Mouse (Mus musculus): ENCODE measurements around the gene Sfmbt1. TPM values are rescaled to one million over a fixed set of nuclear protein-coding genes. Genes with fewer than 3 reads are reported as not detected.

Gene Sfmbt1
- polyA plus RNA-seq, 1 experiment from 2014 or later, result 7.8 TPM

DNA sequence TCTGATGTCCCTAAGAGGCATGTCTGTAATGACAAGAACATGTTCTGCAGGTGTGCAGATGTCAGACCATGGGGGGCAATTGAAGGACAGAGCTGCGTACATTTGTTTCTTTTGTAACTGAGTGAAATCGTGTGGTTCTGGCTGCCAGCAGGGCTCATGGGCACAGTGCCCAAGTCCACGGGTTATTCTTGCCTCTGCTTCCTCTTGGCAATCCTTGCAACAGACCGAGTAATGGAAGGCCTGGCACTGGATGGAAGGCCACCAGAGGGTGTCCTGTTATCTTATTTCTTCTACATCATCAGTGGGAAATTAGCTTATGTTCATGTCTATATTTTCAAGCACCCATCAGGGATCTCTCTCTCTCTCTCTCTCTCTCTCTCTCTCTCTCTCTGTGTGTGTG is 19.0 kb upstream of the Sfmbt1 start:
- H3K4me1 ChIP-seq, result 0 out of 2 replicates have a peak, but pooled peaks cover 4% of the 10 kb centered on the region
- H3K27me3 ChIP-seq (replicated peaks), result no peaks in the 10 kb centered on the region; the same call in 1 of the 2 replicates
- no peaks in the 10 kb centered on the region for H3K9me3 ChIP-seq
- 56% methylated on average over 4 of the region's 4 CpGs for WGBS
- ATAC-seq (ENCODE audit: extremely low read depth, insufficient number of reproducible peaks, low FRiP score, low TSS enrichment), result no peak
- no peak overlapping the region for H3K27ac ChIP-seq (replicated peaks)
- no peak overlapping the region for H3K4me3 ChIP-seq
- H3K4me2 ChIP-seq, result no peak overlapping the region
- no peak overlapping the region for H3K9ac ChIP-seq
- H3K36me3 ChIP-seq, result peaks cover 15% of the 10 kb centered on the region

DNA sequence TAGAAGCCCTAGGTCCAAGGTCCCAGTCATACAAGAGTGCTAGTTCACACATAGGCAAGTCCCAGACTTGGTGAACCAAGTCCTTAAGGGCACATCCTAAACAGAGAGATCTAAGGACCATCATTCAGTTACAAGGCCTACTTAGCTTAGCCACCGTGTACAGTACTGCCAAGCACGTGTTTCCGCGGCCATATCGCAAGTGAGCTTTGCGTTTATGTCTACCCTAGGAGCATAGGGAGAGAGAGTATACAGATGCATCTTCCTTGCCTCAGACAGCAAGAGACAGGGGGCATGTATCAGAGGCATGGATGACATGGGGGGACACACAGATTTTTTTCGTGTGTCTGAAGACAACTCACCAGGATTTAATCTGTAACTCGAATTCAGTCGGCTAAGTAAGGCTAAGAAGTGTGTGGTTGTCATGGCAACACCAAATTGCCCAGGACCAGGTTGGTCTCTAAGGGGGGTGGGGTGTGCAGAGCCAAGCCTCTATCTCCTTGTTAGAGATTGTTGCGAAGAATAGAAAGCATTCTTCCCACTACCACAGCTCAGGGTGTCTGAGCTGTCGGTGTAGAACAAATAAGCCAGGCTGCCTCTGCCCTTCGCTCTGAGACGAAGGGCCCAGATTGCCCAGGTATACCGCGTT is 17.1 kb upstream of the Sfmbt1 start:
- H3K9me3 ChIP-seq, result no peaks in the 10 kb centered on the region
- WGBS, result 75% methylated on average over 15 of the region's 15 CpGs
- ATAC-seq (ENCODE audit: extremely low read depth, insufficient number of reproducible peaks, low FRiP score, low TSS enrichment), result no peak

DNA sequence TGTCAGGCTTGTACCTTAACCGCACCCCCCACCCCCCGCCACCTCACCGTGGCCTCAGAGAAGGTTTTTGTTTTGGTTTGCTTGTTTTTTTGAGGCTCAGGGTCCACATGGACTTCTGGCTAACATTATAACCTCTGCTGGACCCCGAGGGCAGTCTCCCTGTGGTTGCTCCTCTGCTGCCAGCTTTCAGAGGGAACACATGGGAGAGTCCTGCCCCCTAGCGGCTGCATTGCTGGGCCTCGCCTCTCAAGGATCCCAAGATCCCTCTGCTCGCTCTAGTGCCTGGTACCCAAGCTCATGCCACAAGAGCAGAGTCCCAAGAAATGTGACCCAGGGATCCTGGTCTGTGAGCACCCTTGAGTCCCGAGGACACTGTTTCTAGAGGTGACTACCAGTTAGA is 15.0 kb upstream of the Sfmbt1 start:
- Histone ChIP-seq H3K4me3 (no peak overlapping the region), H3K36me3 (no peaks in the 10 kb centered on the region), H3K9ac (no peak overlapping the region), H3K4me2 (no peak overlapping the region), H3K4me1 (0 out of 2 replicates have a peak, but pooled peaks cover 4% of the 10 kb centered on the region), H3K9me3 (no peaks in the 10 kb centered on the region), H3K27me3 (replicated peaks) (no peaks in the 10 kb centered on the region; the same call in 1 of the 2 replicates), H3K27ac (replicated peaks) (no peak overlapping the region)
- 37% methylated on average over 8 of the region's 8 CpGs for WGBS
- no peak for ATAC-seq (ENCODE audit: extremely low read depth, insufficient number of reproducible peaks, low FRiP score, low TSS enrichment)

More for the DNA sequence above, 17.1 kb upstream of the Sfmbt1 start:
- Histone ChIP-seq H3K9ac (no peak overlapping the region), H3K27me3 (replicated peaks) (no peaks in the 10 kb centered on the region; the same call in 1 of the 2 replicates), H3K4me2 (no peak overlapping the region), H3K27ac (replicated peaks) (no peak overlapping the region), H3K36me3 (0 out of 2 replicates have a peak, but pooled peaks cover 1% of the 10 kb centered on the region), H3K4me3 (no peak overlapping the region), H3K4me1 (0 out of 2 replicates have a peak, but pooled peaks cover 4% of the 10 kb centered on the region)

- ATAC-seq (ENCODE audit: extremely low read depth, insufficient number of reproducible peaks, low FRiP score, low TSS enrichment), result no peak
- H3K9me3 ChIP-seq, result no peaks in the 10 kb centered on the region
- no peak overlapping the region for H3K27ac ChIP-seq (replicated peaks)
- H3K4me1 ChIP-seq, result no peaks in the 10 kb centered on the region
- H3K4me3 ChIP-seq, result no peak overlapping the region
- peaks cover 3% of the 10 kb centered on the region; the same call in 1 of the 2 replicates for H3K27me3 ChIP-seq (replicated peaks)
- H3K36me3 ChIP-seq, result no peaks in the 10 kb centered on the region
- H3K9ac ChIP-seq, result no peak overlapping the region
- no peak overlapping the region for H3K4me2 ChIP-seq
- 56% methylated on average over 5 of the region's 5 CpGs for WGBS
These were observed 12.1 kb upstream of the Sfmbt1 start for GRCm38 (mm10) chr14:30702512-30702911.

GRCm38 (mm10) chr14:30703079-30703478 is 11.6 kb upstream of the Sfmbt1 start:
- H3K27me3 ChIP-seq (replicated peaks), result peaks cover 3% of the 10 kb centered on the region; the same call in 1 of the 2 replicates
- no peaks in the 10 kb centered on the region for H3K9me3 ChIP-seq
- H3K27ac ChIP-seq (replicated peaks), result no peak overlapping the region
- H3K36me3 ChIP-seq, result no peaks in the 10 kb centered on the region
- no peak overlapping the region for H3K4me3 ChIP-seq
- no peak for ATAC-seq (ENCODE audit: extremely low read depth, insufficient number of reproducible peaks, low FRiP score, low TSS enrichment)
- 68% methylated on average over 5 of the region's 5 CpGs for WGBS
- no peak overlapping the region for H3K9ac ChIP-seq
- no peak overlapping the region for H3K4me2 ChIP-seq
- H3K4me1 ChIP-seq, result no peaks in the 10 kb centered on the region

GRCm38 (mm10) chr14:30704098-30704855 is 10.4 kb upstream of the Sfmbt1 start:
- WGBS, result 74% methylated on average over 8 of the region's 8 CpGs
- ATAC-seq (ENCODE audit: extremely low read depth, insufficient number of reproducible peaks, low FRiP score, low TSS enrichment), result no peak
- Histone ChIP-seq H3K4me3 (no peak overlapping the region), H3K9me3 (no peaks in the 10 kb centered on the region), H3K4me2 (no peak overlapping the region), H3K36me3 (no peaks in the 10 kb centered on the region), H3K9ac (no peak overlapping the region), H3K4me1 (no peaks in the 10 kb centered on the region), H3K27me3 (replicated peaks) (peaks cover 3% of the 10 kb centered on the region; the same call in 1 of the 2 replicates), H3K27ac (replicated peaks) (no peak overlapping the region)

DNA sequence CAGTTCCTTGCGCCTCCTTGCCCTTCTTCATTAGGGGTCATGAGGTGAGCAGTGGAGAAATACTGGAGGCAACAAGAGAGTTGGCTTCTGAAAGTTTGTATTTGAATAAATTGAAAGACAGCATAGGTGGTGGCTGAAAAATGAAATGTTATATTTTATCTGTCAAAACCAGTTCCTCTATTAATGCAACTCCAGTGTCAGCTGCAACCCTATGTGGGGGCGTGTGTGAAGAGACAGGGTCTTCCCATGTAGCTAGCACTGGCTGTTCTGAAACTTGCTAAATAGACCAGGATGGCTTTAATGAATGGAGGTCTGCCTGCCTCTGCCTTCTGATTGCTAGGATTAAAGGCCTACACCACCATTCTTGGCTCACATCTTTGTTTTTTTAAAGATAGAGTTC is 2.8 kb upstream of the Sfmbt1 start:
- Histone ChIP-seq H3K4me2 (no peak overlapping the region), H3K27ac (replicated peaks) (no peak overlapping the region), H3K9ac (no peak overlapping the region), H3K9me3 (no peaks in the 10 kb centered on the region), H3K36me3 (no peaks in the 10 kb centered on the region), H3K27me3 (replicated peaks) (peaks cover 7% of the 10 kb centered on the region), H3K4me1 (peaks cover 7% of the 10 kb centered on the region), H3K4me3 (no peak overlapping the region)
- no peak for ATAC-seq (ENCODE audit: extremely low read depth, insufficient number of reproducible peaks, low FRiP score, low TSS enrichment)
- 92% methylated on average over 2 of the region's 2 CpGs for WGBS

- ATAC-seq (ENCODE audit: extremely low read depth, insufficient number of reproducible peaks, low FRiP score, low TSS enrichment), result no peak
- Histone ChIP-seq H3K27ac (replicated peaks) (no peak overlapping the region), H3K4me2 (no peak overlapping the region), H3K9me3 (no peaks in the 10 kb centered on the region), H3K4me3 (no peak overlapping the region), H3K4me1 (peaks cover 12% of the 10 kb centered on the region), H3K9ac (no peak overlapping the region), H3K36me3 (no peaks in the 10 kb centered on the region), H3K27me3 (replicated peaks) (peaks cover 7% of the 10 kb centered on the region)
- WGBS, result 74% methylated on average over 1 of the region's 1 CpGs
These were observed 880 bp upstream of the Sfmbt1 start for GRCm38 (mm10) chr14:30713769-30714168.

DNA sequence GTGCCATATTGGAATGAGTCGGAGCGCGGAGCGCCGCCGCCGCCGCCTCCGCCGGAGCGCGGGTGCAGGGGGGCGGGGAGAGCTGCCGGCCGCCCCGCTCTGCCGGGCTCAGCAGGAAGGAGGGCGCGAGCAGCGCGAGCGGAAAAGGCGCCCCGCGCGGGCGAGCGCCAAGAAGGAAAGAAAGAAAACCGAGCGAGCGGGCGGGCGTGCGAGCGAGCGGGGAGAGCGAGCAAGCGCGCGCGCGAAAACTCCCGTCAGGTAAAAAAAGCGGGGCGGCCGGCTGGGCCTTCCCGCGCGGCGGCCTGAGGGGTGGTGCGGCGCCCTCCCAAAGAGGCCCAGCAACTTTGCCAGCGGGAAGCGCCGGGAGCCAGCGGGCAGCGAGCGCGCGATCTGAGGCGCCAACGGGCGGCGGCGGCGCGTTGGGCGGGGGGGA is 985 bp downstream of the Sfmbt1 start:
- WGBS, result under 1% methylated on average over 67 of the region's 68 CpGs
- no peaks in the 10 kb centered on the region for H3K36me3 ChIP-seq
- peak overlapping the region; percentile 86 for H3K27ac ChIP-seq (replicated peaks)
- H3K4me1 ChIP-seq, result peaks cover 12% of the 10 kb centered on the region
- peak overlapping the region; percentile 92 for H3K4me2 ChIP-seq
- H3K27me3 ChIP-seq (replicated peaks), result peaks cover 7% of the 10 kb centered on the region
- H3K4me3 ChIP-seq, result peak overlapping the region; percentile 93
- peak; percentile 74 for ATAC-seq (ENCODE audit: extremely low read depth, insufficient number of reproducible peaks, low FRiP score, low TSS enrichment)
- peak overlapping the region; percentile 94 for H3K9ac ChIP-seq
- H3K9me3 ChIP-seq, result no peaks in the 10 kb centered on the region

GRCm38 (mm10) chr14:30716051-30716952 is 1.7 kb downstream of the Sfmbt1 start:
- Histone ChIP-seq H3K4me3 (peak overlapping the region; percentile 93), H3K9ac (peak overlapping the region; percentile 94), H3K9me3 (no peaks in the 10 kb centered on the region), H3K27me3 (replicated peaks) (peaks cover 7% of the 10 kb centered on the region), H3K4me2 (peak overlapping the region; percentile 92), H3K4me1 (peaks cover 12% of the 10 kb centered on the region), H3K27ac (replicated peaks) (peak overlapping the region; percentile 86), H3K36me3 (no peaks in the 10 kb centered on the region)
- under 1% methylated on average over 65 of the region's 106 CpGs for WGBS
- ATAC-seq (ENCODE audit: extremely low read depth, insufficient number of reproducible peaks, low FRiP score, low TSS enrichment), result peak; percentile 48

GRCm38 (mm10) chr14:30716953-30717285 is 2.3 kb downstream of the Sfmbt1 start:
- H3K4me3 ChIP-seq, result peak overlapping the region; percentile 93
- no peaks in the 10 kb centered on the region for H3K36me3 ChIP-seq
- WGBS, result 14% methylated on average over 7 of the region's 7 CpGs
- peaks cover 7% of the 10 kb centered on the region for H3K27me3 ChIP-seq (replicated peaks)
- H3K4me1 ChIP-seq, result peaks cover 12% of the 10 kb centered on the region
- H3K4me2 ChIP-seq, result peak overlapping the region; percentile 92
- H3K27ac ChIP-seq (replicated peaks), result no peak overlapping the region
- H3K9ac ChIP-seq, result peak overlapping the region; percentile 94
- no peaks in the 10 kb centered on the region for H3K9me3 ChIP-seq
- ATAC-seq (ENCODE audit: extremely low read depth, insufficient number of reproducible peaks, low FRiP score, low TSS enrichment), result no peak

Data from heart, embryonic 13.5 days (tissue).